Mouse (Mus musculus) neutrophil, adult 59 days (primary cell): Measurements from ENCODE around the gene Alb. TPM values are rescaled to one million over a fixed set of nuclear protein-coding genes. Genes with fewer than 3 reads are reported as not detected.

Experiments used
- total RNA-seq, 2 experiments: library from RNA; stranded (reverse); gene quantifications; 1 replicate in 1 of 2; 2 replicates in 1 of 2; pipeline ENCODE4 v1.2.4; 2023

Gene Alb
- not detected for total RNA-seq

GRCm38 (mm10) chr5:90460619-90461018 is at the start of gene Alb:
Gene Alb, plus strand, starts transcription at chr5:90460897.

GRCm38 (mm10) chr5:90490518-90490917 is 29.8 kb downstream of the Alb start, which contains the start of gene Afp:
Gene Afp, plus strand, starts transcription at chr5:90490737.

GRCm38 (mm10) chr5:90518356-90519100 is 57.8 kb downstream of the Alb start, which contains the start of gene Afm:
Gene Afm, plus strand, starts transcription at chr5:90518932.

Other genes with a start within 250 kb of the Alb start
- 1 to 10 TPM; 6.2 to 6.4 TPM for gene Cox18, start 236.9 kb upstream of the Alb start, total RNA-seq
- 10 to 100 TPM; 67.1 to 70.0 TPM for gene Ankrd17, start 94.3 kb upstream of the Alb start, total RNA-seq
- gene Gm9958, start 93.7 kb upstream of the Alb start, total RNA-seq: 1 to 10 TPM in 1 of 2 experiments, under 1 TPM in 1; 0.82 to 1.4 TPM
- not detected for gene Afp, start 29.8 kb downstream of the Alb start, total RNA-seq
- gene Afm, start 58.0 kb downstream of the Alb start, total RNA-seq: not detected
- gene 5830473C10Rik, start 100.2 kb downstream of the Alb start, total RNA-seq: not detected
- gene Rassf6, start 179.8 kb downstream of the Alb start, total RNA-seq: under 1 TPM in 1 of 2 experiments, not detected in 1; 0.36 TPM